Mouse (Mus musculus) neural tube, embryonic 15.5 days (tissue): ENCODE results near the gene Taar7e. TPM values are rescaled to one million over a fixed set of nuclear protein-coding genes. Genes with fewer than 3 reads are reported as not detected.
"Not testable (repeated sequence)": the region's sequence is repeated elsewhere in the genome, so short reads cannot be mapped to it uniquely, and the experiment has no call there.

Experiments used
- ATAC-seq: fragments of 200-750 bp; cut with Nextera tagmentation; 2 replicates; pipeline ENCODE4 v1.8.0; 2017; ENCODE audit warnings: mild to moderate bottlenecking, moderate TSS enrichment, moderate library complexity; ENCODE audit not compliant: low FRiP score
- H3K27ac ChIP-seq: fragments of 300-500 bp; sonication (generic); replicated peaks from 2 replicates; pipeline ENCODE4 v1.5.1; 2015; ENCODE audit warnings: mild to moderate bottlenecking, inconsistent platforms
- H3K27me3 ChIP-seq: fragments of 300-500 bp; sonication (generic); replicated peaks from 2 replicates; pipeline ENCODE4 v1.6.1; 2015; ENCODE audit warnings: inconsistent platforms
- H3K36me3 ChIP-seq: fragments of 300-500 bp; sonication (generic); 2 replicates; pipeline ENCODE4 v1.6.1; 2015; ENCODE audit warnings: inconsistent platforms
- H3K4me1 ChIP-seq: fragments of 300-500 bp; sonication (generic); 2 replicates; pipeline ENCODE4 v1.6.1; 2015; ENCODE audit warnings: inconsistent platforms
- H3K4me2 ChIP-seq: fragments of 300-500 bp; sonication (generic); 2 replicates; pipeline ENCODE4 v1.6.1; 2015; ENCODE audit warnings: inconsistent platforms, mild to moderate bottlenecking, moderate library complexity
- H3K4me3 ChIP-seq: fragments of 300-500 bp; sonication (generic); replicated peaks from 2 replicates; pipeline ENCODE4 v1.5.1; 2015; ENCODE audit warnings: mild to moderate bottlenecking, inconsistent platforms
- H3K9ac ChIP-seq: fragments of 300-500 bp; sonication (generic); replicated peaks from 2 replicates; pipeline ENCODE4 v1.6.1; 2015; ENCODE audit warnings: mild to moderate bottlenecking, inconsistent platforms
- H3K9me3 ChIP-seq: fragments of 300-500 bp; sonication (generic); replicated peaks from 2 replicates; pipeline ENCODE4 v1.6.1; 2016; ENCODE audit warnings: inconsistent platforms
- WGBS: fragments of 180-500 bp; shearing (Covaris S2); methylation state at CpG from one replicate; pipeline ENCODE4 v1.1.7; 2015; ENCODE audit warnings: mixed read lengths; 5-methylcytosine and 5-hydroxymethylcytosine counted together
- polyA plus RNA-seq: library from polyadenylated mRNA; unstranded; fragments of >200 nt; fragmentation: Nextera tagmentation; extraction: Ambion mirVana; gene quantifications from 2 replicates; pipeline ENCODE4 v1.2.1, GENCODE M21; 2015

Taar7e gene
- polyA plus RNA-seq, 1 experiment from 2014 or later: not detected

GRCm38 (mm10) chr10:24074751-24075150 lies 37.3 kb downstream of the Taar7e start:
- WGBS: 69% methylated on average over 2 of the region's 2 CpGs

DNA sequence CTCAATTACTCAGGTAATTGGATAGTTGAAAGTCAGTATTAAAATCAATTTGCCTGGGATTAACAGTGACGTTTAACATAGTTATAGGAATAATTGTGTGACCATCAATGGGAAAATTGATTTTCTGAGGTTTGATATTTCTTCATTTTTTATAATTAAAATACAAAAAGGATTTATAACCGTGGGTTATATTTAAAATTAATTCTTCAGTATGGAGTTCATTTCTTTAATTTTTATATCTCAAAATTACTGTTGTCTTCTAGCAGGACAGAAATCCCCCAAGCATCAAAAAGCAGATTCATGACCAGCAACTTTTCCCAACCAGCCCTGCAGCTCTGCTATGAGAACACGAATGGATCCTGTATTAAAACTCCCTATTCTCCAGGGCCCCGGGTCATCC lies 38.8 kb downstream of the Taar7e start, which contains the start of gene Taar8a:
Gene Taar8a (plus strand): TSS at position 301 of the 400 bp plus-strand sequence.
- not testable (repeated sequence) for H3K4me1 ChIP-seq, H3K36me3 ChIP-seq, H3K9ac ChIP-seq, H3K27ac ChIP-seq, ATAC-seq, H3K4me3 ChIP-seq, H3K9me3 ChIP-seq, H3K27me3 ChIP-seq, H3K4me2 ChIP-seq
- 89% methylated on average over 2 of the region's 4 CpGs for WGBS

More at GRCm38 (mm10) chr10:24074751-24075150, 37.3 kb downstream of the Taar7e start:
- H3K9me3 ChIP-seq, H3K27ac ChIP-seq, H3K36me3 ChIP-seq, H3K4me2 ChIP-seq, H3K4me3 ChIP-seq, H3K9ac ChIP-seq, ATAC-seq, H3K4me1 ChIP-seq, H3K27me3 ChIP-seq: not testable (repeated sequence)

DNA sequence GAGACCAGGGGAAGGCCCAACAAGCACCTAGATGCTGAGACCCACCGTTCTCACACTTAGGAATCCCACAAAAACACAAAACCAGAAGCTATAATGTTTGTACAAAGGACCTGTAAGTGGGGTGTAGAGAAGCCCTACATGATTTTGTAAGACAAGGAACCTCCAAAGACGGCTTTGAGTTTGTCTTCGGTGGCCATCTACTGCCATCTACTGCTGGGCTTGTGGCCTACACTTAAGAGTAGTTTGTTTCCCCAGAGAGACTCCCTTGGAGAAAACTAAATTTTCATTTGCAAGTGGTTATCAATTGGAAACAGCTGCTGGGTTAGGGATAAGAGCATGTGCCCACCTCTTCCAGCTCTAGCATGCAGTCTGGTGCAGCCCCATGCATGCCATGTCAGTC lies 42.8 kb downstream of the Taar7e start:
- 48% methylated on average over 3 of the region's 3 CpGs for WGBS
- no peak overlapping the region for H3K9ac ChIP-seq
- H3K27me3 ChIP-seq: no peaks in the 10 kb centered on the region
- H3K4me2 ChIP-seq: no peak overlapping the region
- no peaks in the 10 kb centered on the region for H3K4me1 ChIP-seq
- no peak overlapping the region for H3K4me3 ChIP-seq
- ATAC-seq: no peak
- H3K9me3 ChIP-seq: no peaks in the 10 kb centered on the region
- no peaks in the 10 kb centered on the region for H3K36me3 ChIP-seq
- H3K27ac ChIP-seq: no peak overlapping the region

DNA sequence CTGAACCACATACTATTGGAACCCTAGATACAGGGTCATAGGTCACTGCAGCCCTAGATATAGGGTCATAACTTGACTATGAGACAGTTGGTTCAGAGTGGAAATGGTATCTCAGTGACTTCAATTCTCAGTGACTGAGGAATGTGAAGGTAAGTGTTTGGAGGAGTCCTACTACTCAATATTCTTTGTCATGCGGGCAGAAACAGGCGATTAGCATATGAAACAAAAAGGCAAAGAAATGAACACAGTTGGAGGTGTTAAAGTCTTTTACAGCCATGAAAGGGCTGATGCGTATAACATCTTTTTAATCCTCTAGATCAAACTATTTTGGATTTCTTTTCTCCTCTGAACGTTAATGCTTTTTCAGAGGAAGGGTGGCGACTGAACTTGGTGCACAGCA lies 48.5 kb downstream of the Taar7e start:
- H3K4me2 ChIP-seq: no peak overlapping the region
- no peak overlapping the region for H3K9ac ChIP-seq
- no peaks in the 10 kb centered on the region for H3K9me3 ChIP-seq
- 53% methylated on average over 5 of the region's 5 CpGs for WGBS
- no peaks in the 10 kb centered on the region for H3K27me3 ChIP-seq
- H3K4me1 ChIP-seq: no peaks in the 10 kb centered on the region
- no peak for ATAC-seq
- no peaks in the 10 kb centered on the region for H3K36me3 ChIP-seq
- no peak overlapping the region for H3K4me3 ChIP-seq
- H3K27ac ChIP-seq: no peak overlapping the region

DNA sequence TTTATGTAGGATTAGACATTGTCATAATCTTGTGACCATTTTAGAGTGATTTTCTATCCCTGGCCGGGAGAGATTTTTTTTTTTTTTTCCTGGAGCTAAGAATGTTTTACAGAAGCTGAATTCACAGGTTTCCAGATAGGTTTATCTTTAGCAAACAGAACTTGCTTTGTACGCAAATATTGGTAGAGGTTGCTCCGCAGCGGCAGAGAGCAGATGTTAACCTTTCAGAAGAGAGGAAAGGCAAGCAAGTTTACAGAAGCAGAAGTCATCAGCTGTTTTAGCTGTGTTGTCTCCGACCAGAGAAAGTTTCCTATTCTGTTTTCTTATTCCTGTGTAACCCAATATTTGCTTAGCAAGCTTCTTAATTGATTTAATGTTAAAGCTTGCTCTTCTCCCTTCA lies 49.1 kb downstream of the Taar7e start:
- no peaks in the 10 kb centered on the region for H3K9me3 ChIP-seq
- H3K4me2 ChIP-seq: no peak overlapping the region
- H3K36me3 ChIP-seq: no peaks in the 10 kb centered on the region
- no peak for ATAC-seq
- no peaks in the 10 kb centered on the region for H3K27me3 ChIP-seq
- H3K9ac ChIP-seq: no peak overlapping the region
- H3K4me1 ChIP-seq: no peaks in the 10 kb centered on the region
- no peak overlapping the region for H3K4me3 ChIP-seq
- no peak overlapping the region for H3K27ac ChIP-seq
- 90% methylated on average over 5 of the region's 5 CpGs for WGBS

- Histone ChIP-seq H3K9ac (no peak overlapping the region), H3K4me2 (no peak overlapping the region), H3K27me3 (no peaks in the 10 kb centered on the region), H3K36me3 (no peaks in the 10 kb centered on the region), H3K27ac (no peak overlapping the region), H3K9me3 (no peaks in the 10 kb centered on the region), H3K4me1 (no peaks in the 10 kb centered on the region), H3K4me3 (no peak overlapping the region)
- WGBS: 93% methylated on average over 2 of the region's 2 CpGs
- ATAC-seq: no peak
Measured at GRCm38 (mm10) chr10:24087168-24087567, 49.8 kb downstream of the Taar7e start.

Other genes starting within 250 kb of the Taar7e start
- gene Slc18b1, start 240.6 kb upstream of the Taar7e start, polyA plus RNA-seq: 18.1 and 21.1 TPM in 2 replicates
- gene Vnn3, start 186.2 kb upstream of the Taar7e start, polyA plus RNA-seq: not detected in 2 replicates
- 0.32 and 0.61 TPM in 2 replicates for gene Vnn1, start 142.9 kb upstream of the Taar7e start, polyA plus RNA-seq
- not detected in 2 replicates for gene Taar1, start 117.3 kb upstream of the Taar7e start, polyA plus RNA-seq
- gene Taar2, start 99.0 kb upstream of the Taar7e start, polyA plus RNA-seq: not detected in 2 replicates
- not detected in 2 replicates for gene Taar3, start 88.1 kb upstream of the Taar7e start, polyA plus RNA-seq
- gene Taar4, start 77.1 kb upstream of the Taar7e start, polyA plus RNA-seq: not detected in 2 replicates
- 0.18 TPM in 1 of 2 replicates, not detected in the other for gene Taar5, start 66.9 kb upstream of the Taar7e start, polyA plus RNA-seq
- gene Taar6, start 52.0 kb upstream of the Taar7e start, polyA plus RNA-seq: not detected in 2 replicates
- not detected in 2 replicates for gene Taar7a, start 44.1 kb upstream of the Taar7e start, polyA plus RNA-seq
- not detected in 2 replicates for gene Taar7b, start 37.7 kb upstream of the Taar7e start, polyA plus RNA-seq
- not detected in 2 replicates for gene Taar7d, start 10.4 kb upstream of the Taar7e start, polyA plus RNA-seq
- not detected in 2 replicates for gene Taar7f, start 11.9 kb downstream of the Taar7e start, polyA plus RNA-seq
- gene Taar8a, start 38.9 kb downstream of the Taar7e start, polyA plus RNA-seq: not detected in 2 replicates
- not detected in 2 replicates for gene Taar8b, start 54.7 kb downstream of the Taar7e start, polyA plus RNA-seq
- gene Taar8c, start 64.3 kb downstream of the Taar7e start, polyA plus RNA-seq: not detected in 2 replicates
- not detected in 2 replicates for gene Taar9, start 71.9 kb downstream of the Taar7e start, polyA plus RNA-seq
- gene Stx7, start 111.7 kb downstream of the Taar7e start, polyA plus RNA-seq: 280 and 309 TPM in 2 replicates
- 8.6 and 9.0 TPM in 2 replicates for gene Moxd1, start 185.9 kb downstream of the Taar7e start, polyA plus RNA-seq